Mouse (Mus musculus) lung, adult 2 months (tissue): ENCODE measurements around the gene Adgrb2. TPM values are rescaled to one million over a fixed set of nuclear protein-coding genes. Genes with fewer than 3 reads are reported as not detected.

ENCODE experiments used
- DNase-seq: peaks from one replicate; pipeline ENCODE4 v3.0.0; 2022
- H3K4me1 ChIP-seq: fragments of 200-500 bp; 2 replicates; pipeline ENCODE4 v1.6.1; 2011; ENCODE audit warnings: low read length; ENCODE audit not compliant: control insufficient read depth, insufficient read depth
- H3K4me3 ChIP-seq: fragments of 200-500 bp; replicated peaks from 2 replicates; pipeline ENCODE3; 2011; ENCODE audit warnings: low read depth, mild to moderate bottlenecking, control low read depth, low read length; ENCODE audit errors: extremely low read depth
- CTCF ChIP-seq: fragments of 200-500 bp; IDR thresholded peaks from 2 replicates; pipeline ENCODE4 v1.5.1; 2011; ENCODE audit warnings: mild to moderate bottlenecking, low read length, control low read depth; ENCODE audit not compliant: insufficient read depth
- POLR2A ChIP-seq: fragments of 200-500 bp; IDR thresholded peaks from 2 replicates; pipeline ENCODE4 v1.6.1; 2011; ENCODE audit warnings: low read depth, mild to moderate bottlenecking, control low read depth, low read length, borderline replicate concordance; ENCODE audit errors: extremely low read depth
- WGBS: fragments of 180-500 bp; shearing (Covaris S2); methylation state at CpG from one replicate; pipeline ENCODE4 v1.1.7; 2018; 5-methylcytosine and 5-hydroxymethylcytosine counted together
- polyA plus RNA-seq: library from polyadenylated mRNA; depleted of rRNA; stranded (reverse); fragments of >200 nt; gene quantifications from 2 replicates; pipeline ENCODE4 v1.2.3, GENCODE M21; 2012; rRNA removed

Gene Adgrb2
- polyA plus RNA-seq: 0.80 and 4.6 TPM in 2 replicates

DNA sequence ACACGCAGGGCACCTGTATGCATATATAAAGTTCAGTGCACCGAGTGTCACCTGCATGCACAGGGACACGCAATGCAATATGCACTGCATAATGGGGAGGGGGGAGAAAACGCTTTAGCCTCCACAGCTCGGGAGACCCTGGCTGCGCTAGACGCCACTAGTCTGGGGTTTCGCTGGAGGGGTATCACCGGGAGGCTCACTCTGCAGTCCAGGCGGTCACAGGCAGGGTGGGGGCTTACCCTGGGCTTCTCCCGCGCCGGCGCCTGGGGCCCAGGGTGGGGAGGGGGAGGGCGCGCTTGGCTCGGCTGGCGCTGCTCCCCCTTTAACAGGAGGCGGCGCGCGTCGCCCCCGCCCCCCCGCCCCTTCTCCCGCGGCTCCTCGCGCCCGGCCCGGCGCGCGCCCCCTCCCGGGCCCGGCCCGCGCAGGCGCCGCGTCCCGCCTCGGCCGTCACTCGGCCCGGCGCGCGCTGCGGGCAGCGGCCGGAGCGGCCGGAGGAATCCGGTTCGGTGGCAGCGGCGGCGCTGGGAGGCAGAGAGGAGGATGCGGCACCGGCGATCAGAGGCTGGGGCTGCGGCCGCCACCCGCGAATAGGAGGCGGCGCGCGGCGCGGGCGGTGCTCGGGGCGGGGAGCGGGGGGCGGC lies at the start of gene Adgrb2:
TSS of gene Adgrb2 (plus strand) at position 450 of the 641 bp plus-strand sequence.
- TF ChIP-seq CTCF: no peak
- TF ChIP-seq POLR2A: no peak
- WGBS: 7% methylated on average over 54 of the region's 77 CpGs
- DNase-seq: peak; percentile 18
- H3K4me1 ChIP-seq: peaks cover 14% of the 10 kb centered on the region
- H3K4me3 ChIP-seq: peak within 1 kb of the TSS; percentile 26

DNA sequence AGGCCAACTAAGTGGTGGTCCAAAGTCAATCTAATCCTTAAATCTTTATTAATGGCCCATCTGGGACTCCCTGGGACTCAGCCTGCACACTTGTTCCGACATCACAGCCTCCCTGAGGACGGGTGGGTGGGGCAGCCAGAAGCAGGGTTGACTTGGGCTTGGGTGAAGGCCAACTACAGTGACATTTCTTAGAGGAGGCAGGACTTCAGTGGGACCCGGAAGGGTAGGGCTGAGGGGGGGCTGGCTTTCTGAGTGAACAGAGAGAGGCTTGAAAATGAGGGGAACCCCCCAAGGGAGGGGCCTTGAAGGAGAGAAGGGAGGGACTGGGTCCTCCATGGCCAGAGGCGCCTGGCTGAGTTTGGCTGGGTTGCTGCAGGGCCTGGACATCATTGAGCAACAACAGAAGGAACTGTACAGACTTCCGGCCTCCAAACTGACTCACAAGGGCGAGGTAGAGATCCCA lies 33.3 kb upstream of the Adgrb2 start:
- DNase-seq: peak; percentile 16
- TF ChIP-seq POLR2A (no peak), CTCF (no peak)
- Histone ChIP-seq H3K4me3 (no peak overlapping the region), H3K4me1 (no peaks in the 10 kb centered on the region)
- WGBS: 39% methylated on average over 6 of the region's 6 CpGs

DNA sequence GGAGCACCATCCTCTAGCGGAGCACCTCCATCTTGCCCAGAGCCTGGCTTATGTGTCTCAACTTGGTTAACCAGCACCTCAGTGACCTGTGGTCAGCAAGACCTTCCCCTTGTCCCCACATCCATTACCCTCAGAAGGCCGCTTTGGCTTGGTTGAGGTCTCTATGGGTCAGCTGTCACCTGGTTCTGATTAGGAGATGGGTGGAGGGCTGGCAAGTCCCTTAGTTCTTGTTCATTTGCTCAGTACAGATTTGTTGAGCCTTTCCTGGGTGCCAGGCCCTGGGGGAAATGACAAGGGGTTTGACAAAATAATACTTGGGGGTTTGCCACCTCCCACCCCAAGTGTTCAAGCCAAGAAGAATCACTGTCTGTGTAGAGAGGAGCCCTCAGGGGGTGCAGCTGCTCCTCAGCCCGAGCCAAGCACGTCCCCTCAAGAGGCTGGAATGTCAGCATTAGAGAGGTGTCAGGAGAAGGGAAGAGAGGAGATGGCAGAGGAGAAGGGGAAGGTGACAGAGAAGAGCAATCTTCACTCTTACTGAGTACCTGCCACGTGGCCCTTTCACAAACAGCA lies 32.3 kb upstream of the Adgrb2 start:
- Histone ChIP-seq H3K4me3 (no peak overlapping the region), H3K4me1 (no peaks in the 10 kb centered on the region)
- DNase-seq: no peak
- WGBS: 50% methylated on average over 5 of the region's 5 CpGs
- TF ChIP-seq CTCF (no peak), POLR2A (no peak)

DNA sequence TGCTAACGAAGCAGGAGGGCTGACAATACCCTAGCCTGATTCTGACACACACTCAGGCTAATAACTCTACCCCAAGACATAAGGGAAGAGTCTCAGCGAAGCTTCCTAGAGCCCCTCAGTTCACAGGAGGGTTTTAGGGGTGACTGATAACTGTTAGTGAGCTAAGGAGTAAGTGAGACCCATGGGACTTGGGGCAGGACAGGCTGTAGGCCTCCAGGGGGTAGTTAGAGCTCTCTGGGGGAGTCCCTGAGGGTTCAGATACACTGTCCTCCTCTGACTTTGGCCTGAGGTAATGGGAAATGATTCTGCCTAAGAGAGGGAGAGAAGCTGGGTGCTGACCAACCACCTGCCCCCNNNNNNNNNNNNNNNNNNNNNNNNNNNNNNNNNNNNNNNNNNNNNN lies 30.1 kb upstream of the Adgrb2 start:
- 79% methylated on average over 2 of the region's 2 CpGs for WGBS

DNA sequence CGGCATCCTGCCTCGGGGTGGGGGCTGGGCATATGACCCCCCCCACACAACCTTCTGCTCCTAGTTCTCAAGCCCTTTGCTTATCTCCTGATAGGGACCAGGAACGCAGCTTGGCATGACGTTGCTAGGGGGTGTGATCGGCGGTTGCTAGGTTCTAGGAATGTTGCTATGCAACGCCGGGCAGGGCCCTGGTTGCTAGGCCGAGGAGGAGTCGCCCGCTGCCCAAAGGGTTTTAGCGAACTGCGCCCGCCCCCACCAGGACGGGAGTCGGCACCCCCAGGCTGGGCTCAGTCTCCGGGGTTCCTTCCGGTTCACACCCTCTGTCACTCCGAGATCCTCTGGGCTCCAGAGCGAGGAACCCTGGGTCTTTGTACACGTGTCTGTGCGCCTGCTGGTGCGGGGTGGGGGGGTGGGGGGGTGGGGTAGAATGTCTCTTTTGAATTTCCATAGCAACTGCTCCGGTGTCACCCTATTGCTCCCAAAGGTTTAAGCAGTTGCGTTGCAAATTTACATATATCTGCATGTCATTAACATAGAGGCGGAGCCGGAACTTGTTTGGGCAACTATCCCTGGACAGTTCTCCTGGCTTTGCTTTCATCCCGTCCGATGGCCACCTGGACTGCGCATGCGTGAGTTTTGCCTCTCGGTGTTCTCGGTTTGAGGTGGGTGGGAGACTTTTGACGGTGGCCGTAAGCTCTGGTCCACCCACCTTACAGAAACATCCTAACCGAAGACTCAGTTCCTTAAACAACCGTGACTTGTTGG lies 24.3 kb upstream of the Adgrb2 start:
- TF ChIP-seq POLR2A: no peak
- TF ChIP-seq CTCF: no peak

More for the DNA sequence above, 30.1 kb upstream of the Adgrb2 start:
- DNase-seq: no peak
- TF ChIP-seq POLR2A (no peak), CTCF (no peak)
- Histone ChIP-seq H3K4me3 (no peak overlapping the region), H3K4me1 (no peaks in the 10 kb centered on the region)

DNA sequence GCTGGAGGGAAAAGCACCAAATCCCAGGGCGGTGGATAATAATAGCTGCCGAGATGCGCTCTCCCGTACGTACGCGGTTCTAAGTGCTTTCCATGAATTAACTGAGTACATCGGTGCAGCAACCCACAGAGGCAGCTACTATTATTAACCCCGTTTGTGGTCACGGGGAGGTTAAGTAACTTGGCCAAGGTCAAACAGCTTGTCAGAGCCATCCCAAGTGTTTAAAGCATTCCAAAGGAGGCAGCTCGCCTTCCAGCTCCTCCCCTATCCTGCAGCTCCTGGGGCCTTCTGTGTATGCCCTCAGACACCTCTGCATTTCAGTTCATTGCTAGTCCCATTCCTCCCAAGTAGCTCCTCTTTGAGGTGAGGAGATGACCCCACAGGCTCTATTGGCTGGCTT lies 19.4 kb upstream of the Adgrb2 start:
- no peak for DNase-seq
- TF ChIP-seq POLR2A (no peak), CTCF (no peak)
- Histone ChIP-seq H3K4me3 (no peak overlapping the region), H3K4me1 (no peaks in the 10 kb centered on the region; the same call in 1 of the 2 replicates)
- 62% methylated on average over 11 of the region's 11 CpGs for WGBS

More for the DNA sequence above, 24.3 kb upstream of the Adgrb2 start:
- WGBS: 2% methylated on average over 37 of the region's 37 CpGs
- DNase-seq: peak; percentile 54
- H3K4me1 ChIP-seq: peaks cover 2% of the 10 kb centered on the region; the same call in 1 of the 2 replicates
- H3K4me3 ChIP-seq: peak overlapping the region; percentile 15

DNA sequence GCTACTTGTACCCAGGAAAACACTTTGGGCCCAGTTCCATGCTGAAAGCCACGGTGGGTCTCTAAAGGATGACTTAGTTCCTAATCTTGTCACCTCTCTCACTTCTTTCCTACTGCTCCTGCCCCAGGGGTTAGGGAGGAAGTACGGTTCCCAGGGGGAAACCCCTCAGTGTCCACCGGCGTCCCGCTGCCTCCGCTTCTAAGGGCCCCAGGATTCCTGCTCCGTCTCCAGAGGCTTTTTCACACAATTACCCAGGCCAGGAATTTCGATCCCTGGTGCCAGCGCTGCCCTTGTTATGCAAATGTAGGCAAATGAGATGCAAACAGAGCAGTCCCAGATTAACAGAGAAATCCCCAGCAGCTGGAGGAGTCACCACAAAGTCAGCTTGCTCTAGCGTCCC lies 18.5 kb upstream of the Adgrb2 start:
- Histone ChIP-seq H3K4me1 (no peaks in the 10 kb centered on the region), H3K4me3 (no peak overlapping the region)
- no peak for DNase-seq
- TF ChIP-seq POLR2A (no peak), CTCF (no peak)
- 46% methylated on average over 10 of the region's 10 CpGs for WGBS

DNA sequence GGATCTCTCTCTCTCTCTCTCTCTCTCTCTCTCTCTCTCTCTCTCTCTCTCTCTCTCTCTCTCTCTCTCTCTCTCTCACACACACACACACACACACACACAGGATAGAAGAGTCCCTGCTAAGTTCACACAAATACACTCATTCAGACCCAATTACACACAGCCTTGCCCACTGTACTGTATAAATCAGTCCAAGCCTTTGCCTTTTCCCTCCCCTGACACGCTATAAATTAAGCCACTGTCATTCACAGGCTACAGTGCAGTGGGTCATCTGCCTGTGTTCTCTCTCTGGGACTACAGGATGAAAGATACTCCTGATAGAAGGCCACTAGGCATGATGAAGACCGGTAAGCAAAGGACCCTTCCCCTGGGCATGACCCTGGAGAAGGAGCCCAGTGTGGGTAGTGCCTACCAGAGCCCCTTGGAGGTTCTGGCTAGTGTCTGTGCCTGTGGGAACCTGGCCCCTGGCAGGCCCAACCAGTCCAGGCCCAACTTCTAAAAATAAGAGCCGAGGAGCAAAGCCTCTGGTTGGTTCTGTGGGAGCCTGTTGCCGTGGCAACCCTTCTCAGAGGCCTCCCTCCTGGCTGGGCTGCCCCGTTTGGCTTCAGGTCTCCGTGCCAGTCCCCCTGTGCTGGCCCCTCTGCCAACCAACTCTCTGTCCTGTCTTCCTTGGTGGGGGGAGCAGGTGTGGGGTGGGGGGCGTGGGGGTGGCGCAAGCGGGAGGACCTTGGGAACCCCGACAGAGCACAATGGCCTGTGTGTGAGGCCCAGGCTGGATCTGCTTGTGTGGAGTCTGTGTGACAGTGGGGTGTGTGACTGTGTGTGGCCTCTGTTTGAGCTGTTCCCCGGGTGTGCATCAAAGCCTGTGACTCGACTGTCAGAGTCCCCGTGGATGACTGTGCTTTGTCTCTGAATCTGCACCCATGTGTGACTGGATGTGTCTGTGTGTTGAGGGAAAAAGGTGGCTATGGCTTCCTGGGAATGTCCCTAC lies 17.4 kb upstream of the Adgrb2 start:
- TF ChIP-seq CTCF: no peak
- TF ChIP-seq POLR2A: no peak
- Histone ChIP-seq H3K4me1 (no peaks in the 10 kb centered on the region), H3K4me3 (no peak overlapping the region)
- DNase-seq: no peak
- 46% methylated on average over 13 of the region's 13 CpGs for WGBS
